Mouse (Mus musculus): Measurements from ENCODE around the gene H2afy.

The H2afy gene

DNA sequence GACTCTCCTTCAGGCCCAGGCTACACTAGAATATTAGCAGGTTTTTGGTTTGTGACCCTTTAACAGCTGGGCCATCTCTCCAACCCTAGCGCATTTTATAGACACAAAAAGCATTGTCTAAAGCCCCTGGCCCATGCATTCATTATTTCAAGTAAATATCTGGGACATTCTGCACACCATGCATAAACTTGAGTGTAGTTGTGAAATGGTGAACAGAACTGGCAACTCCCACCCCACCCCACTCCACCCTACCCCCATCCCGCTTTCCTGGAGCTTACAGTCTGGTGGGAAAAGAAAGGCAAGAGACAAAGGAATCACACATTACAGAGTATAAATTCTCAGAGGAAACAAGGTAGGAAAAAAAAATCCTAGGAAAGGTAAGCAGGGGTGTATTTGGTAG, at the start of gene H2afy:
H2afy (minus strand) TSS at position 162 of the 400 bp plus-strand sequence.
- DNase-seq (ENCODE audit: low spot score in 2 of 2), result no peak

DNA sequence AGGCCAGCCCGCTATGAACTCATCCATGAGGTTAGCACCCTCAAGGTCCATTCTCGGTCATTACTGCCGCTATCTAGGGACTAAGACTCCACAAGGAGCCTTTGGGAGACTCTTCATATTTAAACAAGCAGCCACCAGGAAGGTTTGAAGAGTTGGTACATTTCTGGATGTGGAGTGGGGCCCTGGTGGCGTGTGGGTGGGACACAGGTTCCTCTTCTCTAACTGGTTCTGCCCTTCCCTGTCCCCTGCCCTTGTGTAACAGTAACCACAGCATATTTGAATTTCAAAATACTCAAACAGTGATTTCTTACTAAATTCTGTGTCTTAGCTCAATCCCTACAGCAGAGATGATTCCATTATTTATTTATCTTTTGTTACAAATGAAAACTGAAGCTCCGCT, 47.5 kb upstream of the H2afy start:
- no peak for DNase-seq (ENCODE audit: low spot score in 2 of 2)

DNA sequence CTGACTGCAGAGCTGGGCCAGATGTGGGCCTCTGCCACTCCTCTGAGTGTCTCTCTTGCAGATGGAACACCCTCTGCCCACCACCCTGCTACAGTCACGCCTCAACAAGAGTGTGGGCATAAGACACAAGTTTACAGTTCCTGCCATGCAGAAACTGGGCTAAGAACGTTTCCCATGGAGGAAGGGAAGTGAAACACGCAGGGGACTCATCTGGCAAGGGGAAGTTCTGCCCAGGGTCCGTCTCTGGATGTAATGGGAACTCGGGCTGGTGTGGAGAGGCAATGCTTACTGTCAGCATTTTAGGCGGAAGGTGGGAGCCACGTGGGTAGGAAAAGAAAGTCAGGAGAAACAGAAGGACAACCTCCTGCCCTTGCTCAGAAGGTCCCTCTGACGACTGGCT, 45.3 kb upstream of the H2afy start:
- DNase-seq (ENCODE audit: low spot score in 2 of 2), result no peak

DNA sequence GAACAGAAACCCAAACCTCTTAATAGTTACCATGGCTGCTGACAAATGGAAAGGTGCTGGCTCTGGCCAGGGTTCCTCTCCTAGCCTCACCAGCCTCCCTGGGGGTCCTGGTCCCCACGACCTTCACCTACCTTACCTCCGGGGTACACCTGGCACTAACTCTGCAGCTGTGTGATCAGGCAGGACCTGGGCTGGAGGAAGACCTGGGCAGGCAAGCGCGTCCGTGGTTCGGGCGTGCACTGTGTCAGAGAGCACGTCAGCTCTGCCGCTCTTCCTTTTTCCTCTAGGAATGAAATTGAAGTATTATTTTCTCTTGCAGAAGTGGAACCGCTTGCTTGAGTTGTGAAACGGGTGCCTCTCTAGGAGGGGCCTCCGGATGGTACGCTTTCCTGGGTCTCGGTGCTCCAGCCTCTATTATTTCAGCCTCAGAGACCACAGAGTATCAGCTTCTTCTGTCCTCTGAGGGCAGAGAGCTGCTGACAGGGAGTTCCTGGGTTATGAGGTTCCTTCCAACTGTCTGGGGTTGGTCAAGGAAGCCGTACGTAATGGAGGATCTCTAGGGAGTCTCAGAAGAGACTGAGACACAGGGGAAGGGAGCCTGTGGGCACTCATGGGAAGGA, 42.4 kb upstream of the H2afy start, which contains the start of gene Tifab:
Tifab (minus strand) TSS at position 470 of the 620 bp plus-strand sequence.
- no peak for DNase-seq (ENCODE audit: low spot score in 2 of 2)

DNA sequence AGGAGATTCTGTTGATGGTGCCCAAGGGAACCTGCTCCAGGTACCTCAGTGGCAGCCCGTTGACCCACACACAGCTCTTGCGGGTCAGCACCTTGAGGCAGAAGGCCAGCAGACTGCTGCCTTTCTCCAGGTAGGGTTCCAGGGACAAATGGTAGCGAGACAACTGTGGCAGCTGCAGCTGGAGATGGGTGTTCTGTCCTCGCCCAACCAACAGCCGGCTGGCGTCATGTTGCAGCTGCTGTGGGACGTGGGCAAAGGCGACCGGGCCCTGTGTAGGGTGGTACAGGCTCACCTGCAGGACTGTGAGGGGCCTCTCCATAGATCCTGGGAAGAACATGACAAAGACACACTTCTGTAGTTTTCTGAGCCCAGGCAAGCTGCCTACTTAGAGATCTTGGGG, 40.1 kb upstream of the H2afy start:
- no peak for DNase-seq (ENCODE audit: low spot score in 2 of 2)

DNA sequence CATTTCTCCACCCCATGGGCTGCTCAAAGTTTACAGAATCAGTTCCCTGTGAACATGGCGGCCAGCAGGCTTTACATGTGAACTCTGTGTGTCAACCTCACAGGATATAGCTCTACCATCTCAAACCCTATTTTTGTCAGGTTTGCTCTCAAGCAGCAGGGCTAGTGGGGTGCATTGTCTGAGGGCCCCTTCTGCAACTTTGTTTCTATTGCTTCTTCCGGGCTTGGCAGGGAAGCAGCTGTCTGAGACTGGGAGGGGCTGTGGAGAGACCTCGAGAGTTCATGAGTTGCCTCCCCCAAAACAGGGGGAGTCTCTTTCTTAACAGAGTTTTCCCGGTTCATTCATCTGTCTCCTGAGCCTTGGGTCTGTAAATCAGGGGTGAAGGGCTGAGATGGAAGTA, 39.7 kb upstream of the H2afy start:
- DNase-seq (ENCODE audit: low spot score in 2 of 2), result no peak

DNA sequence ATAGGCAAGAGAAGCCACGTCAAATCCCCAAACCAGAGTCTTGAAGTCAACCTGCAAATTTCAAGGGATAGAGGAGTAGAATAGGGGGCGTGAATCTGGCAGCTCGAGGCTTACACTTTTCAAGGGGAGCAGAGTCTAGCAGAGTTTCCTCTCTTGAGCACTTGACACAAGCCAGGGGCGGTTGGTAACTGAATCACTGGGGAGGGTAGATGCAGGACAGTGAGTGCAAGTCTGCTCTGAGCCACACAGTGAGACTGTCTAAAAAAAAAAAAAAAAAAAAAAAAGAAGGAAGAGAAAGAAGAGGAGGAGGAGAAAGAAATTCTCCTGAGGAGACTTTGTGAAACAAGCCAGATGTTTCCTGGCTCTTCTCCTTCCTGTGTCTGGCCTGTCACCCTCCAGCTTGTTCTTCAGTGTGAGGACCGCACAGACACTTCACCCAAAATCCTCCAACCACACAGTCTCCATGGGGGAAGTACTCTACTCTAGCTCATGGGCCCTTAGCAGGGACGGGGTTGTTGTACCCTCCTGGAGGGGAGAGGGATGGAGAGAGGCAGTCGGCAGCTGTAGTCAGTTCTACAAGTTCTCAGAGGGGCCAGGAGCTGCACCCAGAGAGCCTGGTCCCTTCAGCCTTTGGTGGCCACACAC, 36.9 kb upstream of the H2afy start:
- no peak for DNase-seq (ENCODE audit: low spot score in 2 of 2)

DNA sequence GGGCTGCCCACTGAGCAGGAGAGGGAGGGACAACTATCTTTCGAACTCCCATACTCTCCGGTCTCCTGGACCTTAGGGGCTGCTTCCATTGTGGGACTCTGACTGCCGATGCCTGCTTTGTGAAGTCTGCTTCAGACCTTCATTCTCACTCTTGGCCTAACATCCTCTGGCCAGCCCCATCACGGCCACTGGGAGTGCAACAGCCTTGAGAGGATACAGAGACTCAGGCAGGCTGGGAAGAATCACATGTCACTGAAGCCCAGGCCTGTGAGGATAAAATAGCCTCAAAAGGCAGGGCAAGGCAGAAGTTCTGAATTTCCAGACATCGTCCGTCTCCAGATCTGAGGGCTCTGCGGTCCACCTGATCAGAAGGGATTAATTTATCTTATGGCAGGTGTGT, 35.9 kb upstream of the H2afy start:
- no peak for DNase-seq (ENCODE audit: low spot score in 2 of 2)

DNA sequence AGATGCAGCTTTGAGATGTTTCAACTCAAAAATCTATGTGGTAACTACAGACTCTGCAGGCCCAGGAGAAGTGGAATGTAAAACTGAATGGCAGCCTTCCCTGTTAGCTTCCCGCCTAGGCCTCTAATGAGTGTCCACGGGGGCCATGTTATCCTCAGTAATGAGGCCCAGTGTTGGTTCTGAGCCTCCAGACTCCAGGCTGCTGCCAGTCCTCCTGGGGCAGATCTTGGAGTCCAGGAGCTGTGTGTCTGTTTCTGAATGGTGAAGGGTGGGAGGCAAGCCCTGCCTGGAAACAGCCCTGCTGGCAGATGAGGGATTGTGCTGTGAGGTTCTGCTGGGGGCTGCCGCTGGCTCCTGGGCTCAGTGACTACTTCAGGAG, 32.2 kb upstream of the H2afy start:
- DNase-seq (ENCODE audit: low spot score in 2 of 2), result no peak

DNA sequence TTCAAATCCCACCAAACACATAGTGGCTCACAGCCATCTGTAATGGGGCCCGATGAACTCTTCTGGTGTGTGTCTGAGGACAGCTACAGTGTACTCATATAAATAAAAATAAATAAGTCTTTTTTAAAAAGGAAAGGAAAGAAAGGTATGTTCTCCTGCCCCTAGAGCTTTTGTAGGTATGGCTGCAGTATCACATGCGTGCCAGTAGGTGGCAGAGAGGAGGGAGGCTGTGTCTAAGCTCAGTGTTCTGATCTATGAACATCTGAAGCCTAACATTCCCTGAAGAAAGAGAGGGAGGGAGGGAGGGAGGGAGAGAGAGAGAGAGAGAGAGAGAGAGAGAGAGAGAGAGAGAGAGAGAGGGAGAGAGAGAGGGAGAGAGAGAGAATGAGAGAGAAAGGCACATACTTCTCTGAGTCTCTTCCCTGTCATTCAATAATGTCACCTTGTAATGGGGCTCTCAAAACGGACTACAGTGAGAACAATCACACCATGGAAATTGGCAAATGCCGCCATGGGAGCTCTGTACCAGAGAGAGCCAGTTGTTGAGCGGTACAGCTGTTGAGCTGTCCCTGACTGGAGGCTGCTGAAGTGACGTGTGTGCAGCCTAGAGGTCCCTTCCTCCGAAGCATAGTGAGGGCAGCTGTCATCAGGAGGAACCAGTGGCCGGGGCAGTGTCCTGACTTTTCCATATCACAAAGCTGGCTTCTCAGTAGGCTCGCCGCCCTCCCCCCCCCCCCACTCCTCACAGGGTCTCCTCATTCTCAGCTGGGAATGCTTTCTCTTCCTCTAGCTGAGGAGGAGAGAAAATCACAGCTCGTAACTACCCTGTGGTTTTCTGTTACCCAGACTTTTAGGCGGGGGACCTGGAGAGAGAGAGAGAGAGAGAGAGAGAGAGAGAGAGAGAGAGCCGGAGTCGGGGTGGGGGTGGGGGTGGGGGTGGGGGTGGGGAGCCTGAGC, 31.6 kb upstream of the H2afy start:
- DNase-seq (ENCODE audit: low spot score in 2 of 2), result no peak

DNA sequence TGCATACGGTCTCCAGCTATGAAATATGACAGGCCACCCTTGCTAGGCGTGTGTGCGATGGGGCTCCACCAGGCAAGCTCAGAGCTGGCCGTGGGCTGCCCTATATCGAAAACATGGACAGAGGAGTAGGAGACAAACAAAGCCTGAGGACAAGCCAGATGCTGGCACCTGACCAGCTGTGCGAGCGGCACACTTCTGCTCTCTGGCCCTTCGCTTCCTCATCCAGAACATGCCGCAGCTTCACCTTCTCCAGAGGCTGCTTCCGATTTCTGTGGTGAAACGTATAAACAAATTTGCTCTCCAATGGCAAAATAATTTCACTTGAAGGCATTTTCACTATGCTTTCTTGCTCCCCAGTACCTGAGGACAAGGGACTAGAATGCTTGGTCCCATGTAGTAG, 29.4 kb upstream of the H2afy start:
- no peak for DNase-seq (ENCODE audit: low spot score in 2 of 2)

DNA sequence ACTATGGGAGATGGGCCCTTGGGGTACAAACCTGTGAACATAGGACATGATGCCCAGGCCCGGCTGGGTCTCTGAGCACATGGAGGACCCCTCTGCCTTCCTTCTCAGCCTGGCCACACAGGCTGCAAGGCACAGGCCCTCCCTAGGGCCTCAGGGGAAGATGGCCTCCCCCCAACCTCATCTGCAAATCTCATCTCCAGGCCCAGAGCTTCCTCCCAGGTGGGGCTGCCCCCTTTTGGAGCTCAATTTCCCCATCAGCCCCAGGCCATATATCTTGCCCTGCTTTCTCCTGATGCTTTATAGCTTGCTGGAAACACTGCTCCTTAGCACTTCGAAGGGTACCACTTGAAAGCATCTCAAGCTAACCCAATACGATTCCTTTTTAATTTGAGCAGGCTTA, 28.2 kb upstream of the H2afy start:
- DNase-seq (ENCODE audit: low spot score in 2 of 2), result no peak

DNA sequence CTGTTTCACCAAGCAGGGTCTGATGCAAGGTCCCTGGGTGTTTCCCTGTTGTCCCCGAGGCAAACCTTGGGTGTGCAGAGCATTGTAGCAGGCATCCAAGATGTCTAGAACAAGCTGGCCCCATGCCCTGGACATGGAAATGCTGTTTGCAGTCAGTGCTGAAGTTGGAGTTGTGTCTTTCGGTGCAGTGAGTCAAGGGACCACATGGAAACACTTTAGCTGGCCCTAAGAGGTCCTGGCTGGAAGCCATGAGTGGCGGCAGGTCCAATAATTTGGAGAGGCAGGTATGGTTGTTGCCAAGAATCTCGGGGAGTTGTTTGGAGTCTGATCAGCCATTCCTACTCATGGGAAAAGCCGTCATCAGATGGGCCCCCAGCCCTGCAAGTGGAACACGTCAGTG, 27.6 kb upstream of the H2afy start:
- no peak for DNase-seq (ENCODE audit: low spot score in 2 of 2)

DNA sequence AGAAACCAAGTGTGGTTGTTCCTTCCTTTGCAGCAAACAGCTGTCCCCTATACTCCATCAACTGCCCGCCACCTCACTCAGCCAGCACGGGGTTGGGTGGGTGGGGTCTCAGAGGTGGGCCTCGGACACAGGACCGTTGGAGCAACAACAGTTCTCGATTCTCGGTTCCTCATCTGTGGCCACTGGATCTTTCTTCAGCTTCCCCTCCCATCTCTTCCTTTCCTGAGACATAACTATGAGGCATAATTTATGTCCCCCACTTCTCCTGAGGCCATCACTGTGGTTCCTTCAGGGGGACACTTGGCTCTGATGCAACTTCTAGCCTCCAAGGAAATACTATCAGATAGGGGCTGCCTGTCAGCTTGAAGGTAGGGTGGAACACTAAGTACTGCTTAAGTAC, 26.7 kb upstream of the H2afy start:
- no peak for DNase-seq (ENCODE audit: low spot score in 2 of 2)

DNA sequence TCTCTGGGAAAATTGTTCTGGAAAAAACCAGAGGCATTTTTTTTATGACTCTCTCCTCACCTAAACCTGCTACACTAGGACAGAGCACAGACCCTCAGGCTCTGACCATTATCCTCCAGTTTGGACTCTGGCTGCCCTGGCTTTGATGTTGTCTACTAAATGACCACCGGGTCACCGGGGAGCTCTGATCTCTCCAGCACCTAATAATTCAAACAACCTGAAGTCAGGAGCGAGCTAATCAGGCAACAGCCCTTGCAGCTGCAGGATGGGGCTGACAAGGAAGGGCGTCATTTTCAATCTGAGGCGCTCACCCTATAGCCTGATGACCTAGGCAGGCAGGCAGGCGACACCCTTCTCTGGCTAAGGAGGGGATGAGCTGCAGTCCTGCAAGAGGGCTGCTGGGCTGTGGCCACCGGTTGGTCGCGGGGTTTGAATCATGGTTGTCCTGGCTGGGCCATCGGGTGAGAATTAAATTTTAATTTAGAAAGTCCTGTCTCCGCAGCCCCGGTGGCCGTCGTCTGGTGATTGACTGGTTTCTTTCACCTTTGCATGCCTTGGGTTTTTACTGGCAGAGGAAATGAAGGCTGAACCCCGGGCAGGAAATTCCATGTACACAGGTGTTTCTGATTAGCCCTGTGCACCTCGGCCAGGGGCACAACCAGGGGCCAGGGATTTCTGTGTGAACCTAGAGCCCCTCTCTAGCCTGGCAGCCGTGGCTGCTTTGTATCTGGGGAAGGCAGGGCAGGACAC, 23.6 kb upstream of the H2afy start:
- no peak for DNase-seq (ENCODE audit: low spot score in 2 of 2)

DNA sequence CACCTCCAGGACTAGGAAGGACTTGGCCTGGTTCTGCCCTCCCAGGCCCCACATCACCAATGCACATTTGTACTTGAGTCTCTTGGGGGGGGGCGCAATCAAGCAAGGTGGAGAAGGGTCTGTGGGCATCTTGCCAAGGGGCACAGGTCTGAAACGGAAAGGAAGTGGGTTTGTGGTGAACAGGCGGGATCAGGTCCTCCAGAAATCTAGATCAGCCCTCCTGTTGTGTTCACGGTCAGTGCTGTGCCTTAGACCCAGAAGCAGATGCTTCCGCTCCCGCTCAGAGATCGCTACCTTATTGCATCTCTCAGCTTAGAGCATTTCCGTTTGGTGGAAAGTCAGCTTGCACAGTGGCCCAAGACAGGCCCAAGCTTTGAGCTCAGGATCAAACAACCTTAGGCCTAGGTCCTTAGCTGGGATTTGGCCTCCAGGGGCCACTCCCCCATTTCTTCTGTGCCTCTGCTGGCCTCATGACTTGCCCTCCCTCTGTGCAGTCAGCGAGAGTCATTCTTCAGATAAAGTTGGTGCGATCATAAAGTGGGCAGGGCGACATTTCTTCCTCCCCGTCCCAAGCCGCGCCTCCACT, 22.9 kb upstream of the H2afy start:
- peak; percentile 25 to 60 for DNase-seq (ENCODE audit: low spot score in 2 of 2)

DNA sequence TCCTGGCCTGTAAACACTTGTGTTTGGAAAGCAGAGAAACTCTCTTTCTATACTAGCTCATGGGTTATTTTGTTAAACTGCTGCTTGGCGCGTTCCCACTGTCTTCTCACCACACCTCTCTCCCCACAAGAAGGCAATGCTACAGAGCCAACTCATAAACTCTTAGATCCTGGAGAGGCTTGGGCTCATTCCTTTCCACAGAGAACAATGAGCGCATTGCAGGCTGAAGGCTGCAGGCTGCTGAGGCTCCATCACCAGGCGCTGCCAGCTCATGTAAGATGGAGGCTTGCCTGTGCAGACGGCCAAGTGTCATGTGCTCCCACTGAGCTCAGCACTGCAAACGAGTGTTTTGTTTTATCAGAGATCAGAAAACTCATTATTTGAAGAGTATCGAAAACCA, 19.5 kb upstream of the H2afy start:
- no peak for DNase-seq (ENCODE audit: low spot score in 2 of 2)

DNA sequence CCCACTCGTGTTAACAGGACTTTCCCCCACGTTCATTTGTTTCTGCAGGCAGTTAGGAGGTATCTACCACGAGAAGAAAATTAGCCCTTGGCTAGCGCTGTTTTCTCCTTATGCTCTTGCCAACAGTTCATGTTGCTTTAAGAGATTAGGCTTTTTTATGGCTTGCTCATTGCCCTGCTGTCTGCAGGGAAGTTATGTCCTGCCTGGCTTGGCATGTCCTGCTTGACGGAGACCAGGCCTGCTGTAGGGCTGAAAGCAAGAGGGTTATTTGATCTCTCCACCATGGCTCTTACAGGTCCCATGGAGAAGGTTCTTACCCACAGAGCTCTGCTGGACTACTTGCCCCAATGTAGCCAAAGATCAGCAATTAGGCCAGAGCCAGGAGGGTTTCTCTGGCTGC, 18.9 kb upstream of the H2afy start:
- no peak for DNase-seq (ENCODE audit: low spot score in 2 of 2)

DNA sequence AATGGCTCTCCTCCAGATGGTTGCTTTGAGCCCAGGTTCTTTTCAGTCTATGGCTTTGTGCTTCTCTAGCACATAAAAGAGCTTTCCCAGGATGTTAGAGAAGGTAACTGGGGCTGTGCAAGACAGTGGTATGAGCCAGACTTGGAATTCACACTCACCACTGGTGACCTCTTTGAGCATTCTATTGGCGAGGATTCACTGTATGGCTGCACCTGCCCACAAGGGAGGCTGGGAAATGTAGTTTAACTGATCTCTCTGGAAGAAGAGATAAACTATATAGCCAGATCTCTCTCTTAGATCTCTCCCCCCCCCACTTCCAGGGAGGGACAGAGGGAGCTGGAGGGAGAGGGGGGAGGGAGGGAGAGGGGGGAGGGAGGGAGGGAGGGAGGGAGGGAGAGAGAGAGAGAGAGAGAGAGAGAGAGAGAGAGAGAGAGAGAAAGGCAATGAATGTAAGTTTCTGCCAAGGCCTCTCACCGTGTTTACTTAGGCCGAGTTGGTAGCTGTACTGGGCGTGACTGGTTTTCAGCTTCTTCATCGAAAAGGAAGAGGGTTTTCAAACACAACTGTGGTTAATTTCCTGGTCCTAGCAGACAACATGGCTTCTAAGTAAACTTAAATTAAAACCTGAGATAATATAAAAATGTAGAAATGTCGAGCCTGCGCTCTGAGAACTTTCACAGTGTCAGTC, 16.8 kb upstream of the H2afy start:
- no peak for DNase-seq (ENCODE audit: low spot score in 2 of 2)

DNA sequence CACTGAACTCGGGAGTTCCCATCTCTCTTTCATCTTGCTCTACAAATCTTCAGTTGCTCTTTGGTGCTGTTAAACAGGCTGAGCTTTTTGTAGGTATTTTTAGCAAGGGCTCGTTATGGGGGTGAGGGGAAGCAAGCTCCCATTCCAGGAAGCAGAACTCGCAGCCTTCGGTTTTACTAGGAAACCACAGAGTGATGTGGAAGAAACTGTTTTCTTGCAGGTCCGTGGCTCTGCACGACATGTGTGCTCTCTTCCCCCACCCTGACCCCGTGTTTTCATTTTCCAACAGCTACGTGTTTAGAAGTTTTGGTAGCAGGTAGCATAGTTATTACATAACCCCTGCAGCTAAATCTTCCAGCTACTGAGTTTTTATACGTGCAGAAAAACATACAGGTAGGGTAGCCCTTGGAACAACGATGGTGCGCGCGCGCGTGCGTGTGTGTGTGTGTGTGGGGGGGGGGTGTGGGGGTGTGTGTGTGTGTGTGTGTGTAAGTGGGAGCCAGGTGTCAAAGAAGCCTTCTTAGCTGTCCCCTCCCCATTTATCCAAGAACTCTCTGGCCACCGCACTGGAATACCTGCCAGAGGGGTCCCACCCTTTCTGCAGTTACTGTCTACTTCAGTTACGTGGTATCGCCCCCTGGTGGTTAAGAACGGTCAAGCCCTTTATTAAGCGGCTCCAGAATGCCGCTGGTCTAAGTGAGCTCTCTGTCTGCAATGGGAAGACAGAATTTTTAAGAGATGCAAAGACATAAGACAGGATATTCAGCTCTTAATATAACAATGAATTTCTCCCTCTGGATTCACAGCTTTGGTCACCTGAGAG, 15.5 kb upstream of the H2afy start:
- DNase-seq (ENCODE audit: low spot score in 2 of 2), result peak; percentile 53 to 70

All from natural killer cell, adult 2 months (primary cell).